Mouse (Mus musculus) heart, embryonic 15.5 days (tissue): ENCODE measurements around the gene Tctex1d2. TPM values are rescaled to one million over a fixed set of nuclear protein-coding genes. Genes with fewer than 3 reads are reported as not detected.

Source experiments
- ATAC-seq: fragments of 200-750 bp; cut with Nextera tagmentation; replicated peaks from 2 replicates; pipeline ENCODE4 v1.8.0; 2017; ENCODE audit warnings: low read depth, moderate TSS enrichment; ENCODE audit not compliant: insufficient number of reproducible peaks, insufficient read depth, low FRiP score
- H3K27ac ChIP-seq: fragments of 300-500 bp; sonication (generic); 2 replicates; pipeline ENCODE4 v1.5.1; 2015; ENCODE audit warnings: mild to moderate bottlenecking, inconsistent platforms
- H3K27me3 ChIP-seq: fragments of 300-500 bp; sonication (generic); 2 replicates; pipeline ENCODE4 v1.6.1; 2015; ENCODE audit warnings: inconsistent platforms
- H3K36me3 ChIP-seq: fragments of 300-500 bp; sonication (generic); 2 replicates; pipeline ENCODE4 v1.6.1; 2015; ENCODE audit warnings: mild to moderate bottlenecking, inconsistent platforms
- H3K4me1 ChIP-seq: fragments of 300-500 bp; sonication (generic); replicated peaks from 2 replicates; pipeline ENCODE4 v1.6.1; 2015; ENCODE audit warnings: inconsistent platforms
- H3K4me2 ChIP-seq: fragments of 300-500 bp; sonication (generic); 2 replicates; pipeline ENCODE4 v1.6.1; 2015; ENCODE audit warnings: inconsistent platforms, mild to moderate bottlenecking, moderate library complexity
- H3K4me3 ChIP-seq: fragments of 300-500 bp; sonication (generic); 2 replicates; pipeline ENCODE4 v1.5.1; 2015; ENCODE audit warnings: mild to moderate bottlenecking, inconsistent platforms
- H3K9ac ChIP-seq: fragments of 300-500 bp; sonication (generic); 2 replicates; pipeline ENCODE4 v1.6.1; 2015; ENCODE audit warnings: mild to moderate bottlenecking, inconsistent platforms
- H3K9me3 ChIP-seq: fragments of 300-500 bp; sonication (generic); replicated peaks from 2 replicates; pipeline ENCODE4 v1.6.1; 2016; ENCODE audit warnings: inconsistent platforms
- WGBS: fragments of 180-500 bp; shearing (Covaris S2); methylation state at CpG from one replicate; pipeline ENCODE4 v1.1.7; 2015; ENCODE audit warnings: mixed read lengths; 5-methylcytosine and 5-hydroxymethylcytosine counted together
- polyA plus RNA-seq: library from polyadenylated mRNA; unstranded; fragments of >200 nt; fragmentation: Nextera tagmentation; extraction: Ambion mirVana; gene quantifications from 2 replicates; pipeline ENCODE4 v1.2.1, GENCODE M21; 2015

The Tctex1d2 gene
- polyA plus RNA-seq, 1 experiment from 2014 or later = 22.5 TPM

GRCm38 (mm10) chr16:32398206-32398605 is 21.3 kb upstream of the Tctex1d2 start:
- Histone ChIP-seq H3K27ac (no peak overlapping the region), H3K9me3 (no peaks in the 10 kb centered on the region), H3K4me2 (no peak overlapping the region), H3K27me3 (no peaks in the 10 kb centered on the region), H3K4me1 (no peaks in the 10 kb centered on the region), H3K36me3 (peaks cover 2% of the 10 kb centered on the region; the same call in 1 of the 2 replicates), H3K9ac (no peak overlapping the region), H3K4me3 (no peak overlapping the region)
- no peak for ATAC-seq
- 71% methylated on average over 3 of the region's 3 CpGs for WGBS

- H3K27ac ChIP-seq = no peak within 1 kb of the TSS
- no peak within 1 kb of the TSS for H3K9ac ChIP-seq
- no peaks in the 10 kb centered on the region for H3K9me3 ChIP-seq
- no peaks in the 10 kb centered on the region for H3K36me3 ChIP-seq
- H3K4me2 ChIP-seq = no peak within 1 kb of the TSS
- no peak for ATAC-seq
- no peaks in the 10 kb centered on the region for H3K4me1 ChIP-seq
- 82% methylated on average over 7 of the region's 7 CpGs for WGBS
- no peak within 1 kb of the TSS for H3K4me3 ChIP-seq
- no peaks in the 10 kb centered on the region for H3K27me3 ChIP-seq
Observed at GRCm38 (mm10) chr16:32400267-32400666, 19.2 kb upstream of the Tctex1d2 start, which contains the start of gene Tm4sf19. Gene Tm4sf19, plus strand, starts transcription at chr16:32400506.

- Histone ChIP-seq H3K4me3 (no peak overlapping the region), H3K4me1 (no peaks in the 10 kb centered on the region), H3K9me3 (no peaks in the 10 kb centered on the region), H3K4me2 (no peak overlapping the region), H3K36me3 (no peaks in the 10 kb centered on the region), H3K27ac (no peak overlapping the region), H3K27me3 (no peaks in the 10 kb centered on the region), H3K9ac (no peak overlapping the region)
- ATAC-seq = no peak
- 73% methylated on average over 9 of the region's 9 CpGs for WGBS
Observed at GRCm38 (mm10) chr16:32401335-32401965, 18.1 kb upstream of the Tctex1d2 start.

- Histone ChIP-seq H3K27ac (no peak overlapping the region), H3K4me3 (no peak overlapping the region), H3K27me3 (no peaks in the 10 kb centered on the region), H3K9ac (no peak overlapping the region), H3K36me3 (no peaks in the 10 kb centered on the region), H3K9me3 (no peaks in the 10 kb centered on the region), H3K4me1 (no peaks in the 10 kb centered on the region), H3K4me2 (no peak overlapping the region)
- no peak for ATAC-seq
- 75% methylated on average over 3 of the region's 3 CpGs for WGBS
Observed at GRCm38 (mm10) chr16:32402818-32403217, 16.7 kb upstream of the Tctex1d2 start.

GRCm38 (mm10) chr16:32405716-32406115 is 13.8 kb upstream of the Tctex1d2 start:
- Histone ChIP-seq H3K9me3 (no peaks in the 10 kb centered on the region), H3K27ac (no peak overlapping the region), H3K4me3 (no peak overlapping the region), H3K9ac (no peak overlapping the region), H3K4me1 (no peaks in the 10 kb centered on the region), H3K36me3 (no peaks in the 10 kb centered on the region), H3K27me3 (no peaks in the 10 kb centered on the region), H3K4me2 (no peak overlapping the region)
- WGBS = 89% methylated on average over 9 of the region's 9 CpGs
- ATAC-seq = no peak

GRCm38 (mm10) chr16:32406671-32407070 is 12.8 kb upstream of the Tctex1d2 start:
- ATAC-seq = no peak
- no peaks in the 10 kb centered on the region for H3K9me3 ChIP-seq
- H3K4me3 ChIP-seq = no peak overlapping the region
- no peak overlapping the region for H3K9ac ChIP-seq
- no peaks in the 10 kb centered on the region for H3K27me3 ChIP-seq
- H3K36me3 ChIP-seq = no peaks in the 10 kb centered on the region
- no peak overlapping the region for H3K27ac ChIP-seq
- WGBS = 72% methylated on average over 6 of the region's 6 CpGs
- no peak overlapping the region for H3K4me2 ChIP-seq
- no peaks in the 10 kb centered on the region for H3K4me1 ChIP-seq

DNA sequence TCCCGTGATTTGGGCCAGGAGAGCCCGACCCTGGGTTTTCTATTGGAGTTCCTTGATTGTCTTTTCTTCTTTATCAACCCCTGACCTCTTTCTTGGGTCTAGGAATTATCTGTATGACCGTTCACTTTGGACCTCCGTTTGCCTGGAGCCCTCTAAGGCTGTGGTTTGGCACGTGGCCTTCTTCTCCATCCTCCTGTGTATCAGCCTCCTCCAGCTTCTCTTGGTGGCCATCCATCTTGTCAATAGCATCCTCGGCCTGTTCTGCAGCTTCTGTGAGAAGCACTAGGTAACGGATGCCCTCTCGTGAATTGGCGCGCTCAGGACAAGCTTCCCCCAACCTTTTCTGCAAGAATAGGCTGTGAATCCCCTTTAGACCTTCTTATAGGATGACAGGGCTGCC is 11.8 kb upstream of the Tctex1d2 start:
- H3K9me3 ChIP-seq = no peaks in the 10 kb centered on the region
- no peak for ATAC-seq
- no peaks in the 10 kb centered on the region for H3K36me3 ChIP-seq
- 74% methylated on average over 10 of the region's 10 CpGs for WGBS
- H3K4me1 ChIP-seq = no peaks in the 10 kb centered on the region
- no peaks in the 10 kb centered on the region for H3K27me3 ChIP-seq
- H3K4me2 ChIP-seq = no peak overlapping the region
- H3K27ac ChIP-seq = no peak overlapping the region
- H3K9ac ChIP-seq = no peak overlapping the region
- no peak overlapping the region for H3K4me3 ChIP-seq

- Histone ChIP-seq H3K4me3 (no peak overlapping the region), H3K9me3 (no peaks in the 10 kb centered on the region), H3K27me3 (no peaks in the 10 kb centered on the region), H3K9ac (no peak overlapping the region), H3K4me2 (no peak overlapping the region), H3K4me1 (peaks cover 10% of the 10 kb centered on the region), H3K36me3 (no peaks in the 10 kb centered on the region), H3K27ac (no peak overlapping the region)
- WGBS = 54% methylated on average over 1 of the region's 1 CpGs
- ATAC-seq = no peak
Observed at GRCm38 (mm10) chr16:32417457-32417856, 2.0 kb upstream of the Tctex1d2 start.

- no peak overlapping the region for H3K9ac ChIP-seq
- H3K4me1 ChIP-seq = peaks cover 19% of the 10 kb centered on the region
- H3K27ac ChIP-seq = no peak overlapping the region
- no peaks in the 10 kb centered on the region for H3K27me3 ChIP-seq
- 82% methylated on average over 3 of the region's 3 CpGs for WGBS
- H3K4me3 ChIP-seq = no peak overlapping the region
- no peaks in the 10 kb centered on the region for H3K36me3 ChIP-seq
- no peak for ATAC-seq
- H3K9me3 ChIP-seq = no peaks in the 10 kb centered on the region
- H3K4me2 ChIP-seq = no peak overlapping the region
Observed at GRCm38 (mm10) chr16:32427506-32427905, 8.0 kb downstream of the Tctex1d2 start.

- Histone ChIP-seq H3K27me3 (no peaks in the 10 kb centered on the region), H3K9me3 (no peaks in the 10 kb centered on the region), H3K4me2 (peak within 1 kb of the TSS; percentile 79), H3K27ac (peak within 1 kb of the TSS; percentile 94), H3K4me3 (peak within 1 kb of the TSS; percentile 72), H3K36me3 (no peaks in the 10 kb centered on the region), H3K9ac (peak within 1 kb of the TSS; percentile 84), H3K4me1 (peaks cover 22% of the 10 kb centered on the region)
- WGBS = under 1% methylated on average over 54 of the region's 54 CpGs
- peak; percentile 96 for ATAC-seq
Observed at GRCm38 (mm10) chr16:32430474-32431046, 11.1 kb downstream of the Tctex1d2 start, which contains the start of gene Pcyt1a. Gene Pcyt1a, plus strand, starts transcription at chr16:32430921.

GRCm38 (mm10) chr16:32431047-32431591 is 11.6 kb downstream of the Tctex1d2 start:
- peaks cover 22% of the 10 kb centered on the region for H3K4me1 ChIP-seq
- ATAC-seq = peak; percentile 38; the same call in 1 of the 2 replicates
- no peaks in the 10 kb centered on the region for H3K27me3 ChIP-seq
- peak overlapping the region; percentile 94 for H3K27ac ChIP-seq
- peak overlapping the region; percentile 79 for H3K4me2 ChIP-seq
- H3K9ac ChIP-seq = peak overlapping the region; percentile 84
- H3K36me3 ChIP-seq = no peaks in the 10 kb centered on the region
- H3K4me3 ChIP-seq = peak overlapping the region; percentile 72
- WGBS = under 1% methylated on average over 28 of the region's 28 CpGs
- H3K9me3 ChIP-seq = no peaks in the 10 kb centered on the region
